Mouse (Mus musculus) C2C12 (cell line): ENCODE results near the gene Aicda.
"Not testable (repeated sequence)": the region's sequence is repeated elsewhere in the genome, so short reads cannot be mapped to it uniquely, and the experiment has no call there.

Experiments used
- CTCF ChIP-seq: IDR thresholded peaks from one replicate; pipeline ENCODE4 v1.5.1; 2011; ENCODE audit not compliant: control insufficient read depth, insufficient read depth, insufficient read length
- MAX ChIP-seq: IDR thresholded peaks from one replicate; pipeline ENCODE4 v1.6.1; 2011; ENCODE audit warnings: mild to moderate bottlenecking, control low read depth
- MYOD1 ChIP-seq: IDR thresholded peaks from one replicate; pipeline ENCODE4 v1.6.1; 2011; ENCODE audit warnings: low read depth; ENCODE audit not compliant: control insufficient read depth, insufficient read length

DNA sequence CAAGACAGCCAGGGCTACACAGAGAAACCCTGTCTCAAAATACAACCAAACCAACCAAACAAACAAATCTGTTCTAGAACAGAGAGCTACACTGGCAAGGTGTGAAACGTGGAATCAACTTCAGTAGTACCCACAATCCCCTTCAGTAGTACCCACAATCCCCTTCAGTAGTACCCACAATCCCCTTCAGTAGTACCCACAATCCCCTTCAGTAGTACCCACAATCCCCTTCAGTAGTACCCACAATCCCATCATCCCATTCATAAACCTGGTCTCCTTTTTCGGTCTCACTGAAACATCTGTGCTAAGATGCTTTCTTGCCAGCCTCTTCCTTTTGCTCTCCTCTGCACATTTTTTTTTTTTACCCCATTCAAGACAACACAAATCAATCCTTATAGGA lies 37.8 kb upstream of the Aicda start:
- TF ChIP-seq MYOD1, MAX, CTCF: not testable (repeated sequence)
